Mouse (Mus musculus): Measurements from ENCODE around the gene Gpc4. TPM values are rescaled to one million over a fixed set of nuclear protein-coding genes. Genes with fewer than 3 reads are reported as not detected.

Gene Gpc4
- polyA plus RNA-seq, 1 experiment from 2014 or later = 44.4 TPM

GRCm38 (mm10) chrX:52167519-52168244 is 2.6 kb upstream of the Gpc4 start:
- WGBS = 63% methylated on average over 6 of the region's 6 CpGs

GRCm38 (mm10) chrX:52165555-52165938 is 495 bp upstream of the Gpc4 start:
- Histone ChIP-seq H3K9ac (ENCODE audit: low read length) (peak overlapping the region; percentile 21; the same call in 1 of the 2 replicates), H3K9me3 (replicated peaks; ENCODE audit: control insufficient read depth, low read length) (no peaks in the 10 kb centered on the region), H3K27me3 (ENCODE audit: control insufficient read depth, insufficient read depth, low read length) (no peaks in the 10 kb centered on the region; the same call in 1 of the 2 replicates), H3K27ac (ENCODE audit: low read length) (no peak overlapping the region), H3K36me3 (ENCODE audit: control insufficient read depth, insufficient read depth, low read length) (no peaks in the 10 kb centered on the region), H3K4me2 (ENCODE audit: low read depth, low read length) (peak overlapping the region; percentile 59), H3K4me3 (replicated peaks; ENCODE audit: low read length) (peak overlapping the region; percentile 63), H3K4me1 (ENCODE audit: control insufficient read depth, insufficient read depth, low read length) (no peaks in the 10 kb centered on the region)
- WGBS = 34% methylated on average over 5 of the region's 7 CpGs
- 0 out of 2 replicates have a peak, but pooled peaks have one; percentile 2 for ATAC-seq (ENCODE audit: insufficient read depth, low FRiP score)

More at GRCm38 (mm10) chrX:52167519-52168244, 2.6 kb upstream of the Gpc4 start:
- no peak overlapping the region for H3K27ac ChIP-seq (ENCODE audit: low read length)
- H3K4me3 ChIP-seq (replicated peaks; ENCODE audit: low read length) = no peak overlapping the region
- no peak for ATAC-seq (ENCODE audit: insufficient read depth, low FRiP score)
- no peaks in the 10 kb centered on the region for H3K4me1 ChIP-seq (ENCODE audit: control insufficient read depth, insufficient read depth, low read length)
- no peaks in the 10 kb centered on the region for H3K36me3 ChIP-seq (ENCODE audit: control insufficient read depth, insufficient read depth, low read length)
- no peaks in the 10 kb centered on the region for H3K9me3 ChIP-seq (replicated peaks; ENCODE audit: control insufficient read depth, low read length)
- no peak overlapping the region for H3K9ac ChIP-seq (ENCODE audit: low read length)
- no peaks in the 10 kb centered on the region; the same call in 1 of the 2 replicates for H3K27me3 ChIP-seq (ENCODE audit: control insufficient read depth, insufficient read depth, low read length)
- H3K4me2 ChIP-seq (ENCODE audit: low read depth, low read length) = no peak overlapping the region

GRCm38 (mm10) chrX:52164134-52164737 is 816 bp downstream of the Gpc4 start:
- Histone ChIP-seq H3K4me2 (ENCODE audit: low read depth, low read length) (peak overlapping the region; percentile 59), H3K4me3 (replicated peaks; ENCODE audit: low read length) (peak overlapping the region; percentile 63), H3K36me3 (ENCODE audit: control insufficient read depth, insufficient read depth, low read length) (no peaks in the 10 kb centered on the region), H3K9me3 (replicated peaks; ENCODE audit: control insufficient read depth, low read length) (no peaks in the 10 kb centered on the region), H3K4me1 (ENCODE audit: control insufficient read depth, insufficient read depth, low read length) (no peaks in the 10 kb centered on the region), H3K27me3 (ENCODE audit: control insufficient read depth, insufficient read depth, low read length) (no peaks in the 10 kb centered on the region; the same call in 1 of the 2 replicates), H3K9ac (ENCODE audit: low read length) (peak overlapping the region; percentile 71), H3K27ac (ENCODE audit: low read length) (no peak overlapping the region)
- ATAC-seq (ENCODE audit: insufficient read depth, low FRiP score) = no peak
- WGBS = 15% methylated on average over 44 of the region's 44 CpGs

GRCm38 (mm10) chrX:52163418-52164133 is 1.5 kb downstream of the Gpc4 start:
- no peaks in the 10 kb centered on the region for H3K9me3 ChIP-seq (replicated peaks; ENCODE audit: control insufficient read depth, low read length)
- 20% methylated on average over 25 of the region's 25 CpGs for WGBS
- H3K36me3 ChIP-seq (ENCODE audit: control insufficient read depth, insufficient read depth, low read length) = no peaks in the 10 kb centered on the region
- no peak for ATAC-seq (ENCODE audit: insufficient read depth, low FRiP score)
- no peaks in the 10 kb centered on the region for H3K4me1 ChIP-seq (ENCODE audit: control insufficient read depth, insufficient read depth, low read length)
- H3K27me3 ChIP-seq (ENCODE audit: control insufficient read depth, insufficient read depth, low read length) = no peaks in the 10 kb centered on the region; the same call in 1 of the 2 replicates
- H3K4me2 ChIP-seq (ENCODE audit: low read depth, low read length) = peak overlapping the region; percentile 59
- H3K4me3 ChIP-seq (replicated peaks; ENCODE audit: low read length) = peak overlapping the region; percentile 63
- H3K9ac ChIP-seq (ENCODE audit: low read length) = peak overlapping the region; percentile 71
- H3K27ac ChIP-seq (ENCODE audit: low read length) = no peak overlapping the region

- no peaks in the 10 kb centered on the region for H3K36me3 ChIP-seq (ENCODE audit: control insufficient read depth, insufficient read depth, low read length)
- 49% methylated on average over 6 of the region's 6 CpGs for WGBS
These were observed 2.3 kb downstream of the Gpc4 start for GRCm38 (mm10) chrX:52162756-52163155.

GRCm38 (mm10) chrX:52162206-52162605 is 2.8 kb downstream of the Gpc4 start:
- ATAC-seq (ENCODE audit: insufficient read depth, low FRiP score) = no peak
- Histone ChIP-seq H3K27me3 (ENCODE audit: control insufficient read depth, insufficient read depth, low read length) (no peaks in the 10 kb centered on the region; the same call in 1 of the 2 replicates), H3K4me3 (replicated peaks; ENCODE audit: low read length) (no peak overlapping the region), H3K4me1 (ENCODE audit: control insufficient read depth, insufficient read depth, low read length) (no peaks in the 10 kb centered on the region), H3K9me3 (replicated peaks; ENCODE audit: control insufficient read depth, low read length) (no peaks in the 10 kb centered on the region), H3K4me2 (ENCODE audit: low read depth, low read length) (no peak overlapping the region), H3K27ac (ENCODE audit: low read length) (no peak overlapping the region), H3K9ac (ENCODE audit: low read length) (no peak overlapping the region), H3K36me3 (ENCODE audit: control insufficient read depth, insufficient read depth, low read length) (no peaks in the 10 kb centered on the region)
- WGBS = 41% methylated on average over 1 of the region's 1 CpGs

More at GRCm38 (mm10) chrX:52162756-52163155, 2.3 kb downstream of the Gpc4 start:
- peak overlapping the region; percentile 26; the same call in 1 of the 2 replicates for H3K9ac ChIP-seq (ENCODE audit: low read length)
- ATAC-seq (ENCODE audit: insufficient read depth, low FRiP score) = no peak
- peak overlapping the region; percentile 59 for H3K4me2 ChIP-seq (ENCODE audit: low read depth, low read length)
- H3K27ac ChIP-seq (ENCODE audit: low read length) = no peak overlapping the region
- H3K9me3 ChIP-seq (replicated peaks; ENCODE audit: control insufficient read depth, low read length) = no peaks in the 10 kb centered on the region
- no peaks in the 10 kb centered on the region; the same call in 1 of the 2 replicates for H3K27me3 ChIP-seq (ENCODE audit: control insufficient read depth, insufficient read depth, low read length)
- H3K4me1 ChIP-seq (ENCODE audit: control insufficient read depth, insufficient read depth, low read length) = no peaks in the 10 kb centered on the region
- H3K4me3 ChIP-seq (replicated peaks; ENCODE audit: low read length) = peak overlapping the region; percentile 63

GRCm38 (mm10) chrX:52159621-52160020 is 5.4 kb downstream of the Gpc4 start:
- Histone ChIP-seq H3K9me3 (replicated peaks; ENCODE audit: control insufficient read depth, low read length) (no peaks in the 10 kb centered on the region), H3K36me3 (ENCODE audit: control insufficient read depth, insufficient read depth, low read length) (no peaks in the 10 kb centered on the region), H3K27me3 (ENCODE audit: control insufficient read depth, insufficient read depth, low read length) (no peaks in the 10 kb centered on the region; the same call in 1 of the 2 replicates), H3K9ac (ENCODE audit: low read length) (no peak overlapping the region), H3K4me3 (replicated peaks; ENCODE audit: low read length) (no peak overlapping the region), H3K4me1 (ENCODE audit: control insufficient read depth, insufficient read depth, low read length) (no peaks in the 10 kb centered on the region), H3K4me2 (ENCODE audit: low read depth, low read length) (no peak overlapping the region), H3K27ac (ENCODE audit: low read length) (no peak overlapping the region)
- no peak for ATAC-seq (ENCODE audit: insufficient read depth, low FRiP score)
- WGBS = 85% methylated on average over 5 of the region's 5 CpGs

GRCm38 (mm10) chrX:52155408-52155953 is 9.6 kb downstream of the Gpc4 start:
- 89% methylated on average over 7 of the region's 7 CpGs for WGBS

More at GRCm38 (mm10) chrX:52155408-52155953, 9.6 kb downstream of the Gpc4 start:
- H3K27me3 ChIP-seq (ENCODE audit: control insufficient read depth, insufficient read depth, low read length) = no peaks in the 10 kb centered on the region
- H3K9me3 ChIP-seq (replicated peaks; ENCODE audit: control insufficient read depth, low read length) = no peaks in the 10 kb centered on the region
- H3K4me2 ChIP-seq (ENCODE audit: low read depth, low read length) = no peak overlapping the region
- H3K27ac ChIP-seq (ENCODE audit: low read length) = no peak overlapping the region
- H3K4me3 ChIP-seq (replicated peaks; ENCODE audit: low read length) = no peak overlapping the region
- no peaks in the 10 kb centered on the region for H3K4me1 ChIP-seq (ENCODE audit: control insufficient read depth, insufficient read depth, low read length)
- no peak for ATAC-seq (ENCODE audit: insufficient read depth, low FRiP score)
- no peaks in the 10 kb centered on the region for H3K36me3 ChIP-seq (ENCODE audit: control insufficient read depth, insufficient read depth, low read length)
- no peak overlapping the region for H3K9ac ChIP-seq (ENCODE audit: low read length)

Data from stomach, embryonic 16.5 days (tissue).